Mouse (Mus musculus) lung, postnatal 0 days (tissue): ENCODE measurements around the gene Cnpy2.

Experiments
- CTCF ChIP-seq: IDR thresholded peaks from 2 replicates; pipeline ENCODE4 v1.5.1; 2016; ENCODE audit warnings: antibody characterized with exemption, mild to moderate bottlenecking
- EP300 ChIP-seq: IDR thresholded peaks from 2 replicates; pipeline ENCODE4 v1.6.1; 2016; ENCODE audit warnings: antibody characterized with exemption, mild to moderate bottlenecking, control low read depth

DNA sequence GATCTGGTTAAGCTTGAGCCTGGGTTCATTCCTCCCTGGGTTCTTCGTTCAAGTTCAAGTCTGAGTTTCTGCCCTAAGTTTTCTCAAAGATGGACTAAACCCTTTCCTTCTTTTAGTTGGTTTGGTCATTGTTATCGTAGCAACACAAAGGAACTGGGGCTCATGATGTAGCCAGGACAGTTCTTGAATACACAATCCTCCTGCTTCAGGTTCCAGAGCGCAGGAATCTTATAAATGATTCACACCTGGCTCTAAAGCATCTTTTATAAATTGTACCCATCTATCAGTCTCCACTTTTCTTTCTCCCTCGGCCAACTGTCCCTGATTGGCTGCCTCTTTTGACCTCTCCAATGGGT, 53.8 kb downstream of the Cnpy2 start:
- TF ChIP-seq CTCF (no peak), EP300 (no peak)
